Mouse (Mus musculus) myocyte (in vitro differentiated cells): ENCODE data around the gene AI481877.

Experiments
- E2F4 ChIP-seq: IDR thresholded peaks from one replicate; pipeline ENCODE4 v1.6.1; 2011; ENCODE audit warnings: mild to moderate bottlenecking, control low read depth, moderate library complexity; ENCODE audit not compliant: insufficient read depth
- MYOD1 ChIP-seq, 3 experiments: IDR thresholded peaks; one replicate each; pipeline ENCODE4 v1.6.1; 2011; ENCODE audit warnings: control low read depth in 2 of 3, low read depth in 2 of 3, mild to moderate bottlenecking in 2 of 3, moderate library complexity in 1 of 3; ENCODE audit not compliant: insufficient read length in 2 of 3, control insufficient read depth in 1 of 3
- POLR2A ChIP-seq: IDR thresholded peaks from one replicate; pipeline ENCODE4 v1.6.1; 2011; ENCODE audit warnings: low read depth, mild to moderate bottlenecking, control low read depth, moderate library complexity; ENCODE audit not compliant: insufficient read length
- POLR2AphosphoS2 ChIP-seq: IDR thresholded peaks from one replicate; pipeline ENCODE4 v1.6.1; 2011; ENCODE audit warnings: low read depth, control low read depth; ENCODE audit not compliant: insufficient read length
- TCF12 ChIP-seq: IDR thresholded peaks from one replicate; pipeline ENCODE4 v1.6.1; 2011; ENCODE audit warnings: mild to moderate bottlenecking, control low read depth; ENCODE audit not compliant: poor library complexity, insufficient read depth, severe bottlenecking
- USF1 ChIP-seq: IDR thresholded peaks from one replicate; pipeline ENCODE4 v1.6.1; 2011; ENCODE audit warnings: low read depth, mild to moderate bottlenecking, control low read depth, moderate library complexity

- TF ChIP-seq POLR2AphosphoS2, result no peak
- TF ChIP-seq POLR2A, result no peak
- no peak for TF ChIP-seq USF1
- TF ChIP-seq TCF12, result no peak
- TF ChIP-seq MYOD1 (IDR thresholded peaks at IDR 0.05; ENCODE audit: control insufficient read depth in 1 of 3, insufficient read length in 2 of 3, low read depth in 2 of 3), result no peak
- no peak for TF ChIP-seq E2F4
Measured at GRCm38 (mm10) chr4:59000614-59001013, 138.2 kb downstream of the AI481877 start.
